Mouse (Mus musculus): ENCODE results near the gene 4933412E24Rik.

Gene 4933412E24Rik

GRCm38 (mm10) chr15:60016513-60016912 lies at the start of gene 4933412E24Rik:
4933412E24Rik (minus strand) TSS chr15:60016613.
- no peak for DNase-seq (ENCODE audit: low spot score)

- no peak for DNase-seq (ENCODE audit: low spot score)
Measured at GRCm38 (mm10) chr15:60030728-60031127, 14.3 kb upstream of the 4933412E24Rik start.

GRCm38 (mm10) chr15:60021256-60021655 lies 4.8 kb upstream of the 4933412E24Rik start:
- no peak for DNase-seq (ENCODE audit: low spot score)

- DNase-seq (ENCODE audit: low spot score), result no peak
Measured at GRCm38 (mm10) chr15:60010199-60010598, 6.2 kb downstream of the 4933412E24Rik start.

GRCm38 (mm10) chr15:60009610-60010009 lies 6.8 kb downstream of the 4933412E24Rik start:
- no peak for DNase-seq (ENCODE audit: low spot score)

GRCm38 (mm10) chr15:59983777-59984176 lies 32.6 kb downstream of the 4933412E24Rik start:
- DNase-seq (ENCODE audit: low spot score), result no peak

- no peak for DNase-seq (ENCODE audit: low spot score)
Measured at GRCm38 (mm10) chr15:59975310-59975709, 41.1 kb downstream of the 4933412E24Rik start.

GRCm38 (mm10) chr15:59974584-59974983 lies 41.8 kb downstream of the 4933412E24Rik start:
- no peak for DNase-seq (ENCODE audit: low spot score)

GRCm38 (mm10) chr15:59973651-59974519 lies 42.5 kb downstream of the 4933412E24Rik start:
- no peak for DNase-seq (ENCODE audit: low spot score)

Measured in urinary bladder, postnatal 25 days (tissue).